Comparison of ENCODE assay signal across 19 mouse cellular contexts in genomic region chr5:66541385-66541784, GRCm38 (mm10).
DNase-seq lines count a peak whose midpoint lies in the region; ATAC-seq lines count a peak whose summit lies in the region.
"Had no signal": no experiment of that assay in that cellular context is flagged by ENCODE, and none has a peak within 500 bp of the region (broad histone marks: within the 10 kb centered on the region; RNA-seq: fewer than 3 reads in every experiment).

No protein-coding gene starts in this region.

- no peaks in the 10 kb centered on the region for H3K9me3 ChIP-seq in heart, embryonic 10.5 days
- no peaks in the 10 kb centered on the region for H3K9me3 ChIP-seq in heart, embryonic 12.5 days (replicated peaks)
- H3K9me3 ChIP-seq: embryonic facial prominence, embryonic 12.5 days; forebrain, embryonic 15.5 days; heart, embryonic 15.5 days; hindbrain, embryonic 13.5 days had no signal

- no peaks in the 10 kb centered on the region for H3K36me3 ChIP-seq in heart, embryonic 10.5 days
- H3K36me3 ChIP-seq in heart, embryonic 12.5 days: no peaks in the 10 kb centered on the region
- H3K36me3 ChIP-seq: embryonic facial prominence, embryonic 12.5 days; forebrain, embryonic 15.5 days; heart, embryonic 15.5 days had no signal

- peak; percentile 28 for DNase-seq in adrenal gland, postnatal 14 days
- DNase-seq in adrenal gland, adult (ENCODE audit: inconsistent age in 2 of 2, low spot score in 1 of 2): no peak
- DNase-seq in heart, embryonic 10.5 days (ENCODE audit: low spot score): peak; percentile 43
- DNase-seq in kidney, postnatal 14 days: peak; percentile 51
- no peak for DNase-seq in kidney, adult 11 months
- DNase-seq in MN1 (ENCODE audit: low spot score): peak; percentile 27
- DNase-seq in natural killer cell, adult 2 months (ENCODE audit: low spot score in 2 of 2): no peak
- DNase-seq: adrenal gland, adult 8-10 months; cerebellum, adult 8-10 months; cerebellum, postnatal 25 days; heart, postnatal 14 days had no signal

- H3K4me2 ChIP-seq in heart, embryonic 12.5 days: no peak overlapping the region
- H3K4me2 ChIP-seq: embryonic facial prominence, embryonic 12.5 days; forebrain, embryonic 15.5 days; heart, embryonic 15.5 days; hindbrain, embryonic 13.5 days had no signal

- no peak overlapping the region for H3K27ac ChIP-seq in heart, embryonic 10.5 days
- H3K27ac ChIP-seq in heart, embryonic 12.5 days (ENCODE audit: poor library complexity, severe bottlenecking): no peak overlapping the region
- H3K27ac ChIP-seq: embryonic facial prominence, embryonic 12.5 days; forebrain, embryonic 15.5 days; heart, embryonic 15.5 days; hindbrain, embryonic 13.5 days; hindbrain, postnatal 0 days had no signal

- H3K9ac ChIP-seq in heart, embryonic 12.5 days: no peak overlapping the region
- H3K9ac ChIP-seq: embryonic facial prominence, embryonic 12.5 days; forebrain, embryonic 15.5 days; heart, embryonic 15.5 days; hindbrain, embryonic 13.5 days had no signal

- no peak overlapping the region for H3K4me3 ChIP-seq in heart, embryonic 10.5 days
- no peak overlapping the region for H3K4me3 ChIP-seq in heart, embryonic 12.5 days
- H3K4me3 ChIP-seq: embryonic facial prominence, embryonic 12.5 days; forebrain, embryonic 15.5 days; heart, embryonic 15.5 days; hindbrain, embryonic 13.5 days had no signal

- WGBS in heart, embryonic 10.5 days: 58% methylated on average over 4 of the region's 4 CpGs
- 56% methylated on average over 4 of the region's 4 CpGs for WGBS in heart, embryonic 12.5 days

- H3K27me3 ChIP-seq in heart, embryonic 10.5 days (ENCODE audit: insufficient read depth, poor library complexity, severe bottlenecking): no peaks in the 10 kb centered on the region
- no peaks in the 10 kb centered on the region for H3K27me3 ChIP-seq in heart, embryonic 12.5 days (replicated peaks)
- H3K27me3 ChIP-seq: embryonic facial prominence, embryonic 12.5 days; forebrain, embryonic 15.5 days; heart, embryonic 15.5 days; hindbrain, embryonic 13.5 days; Patski had no signal

- peaks cover 20% of the 10 kb centered on the region for H3K4me1 ChIP-seq in heart, embryonic 10.5 days
- peaks cover 46% of the 10 kb centered on the region for H3K4me1 ChIP-seq in heart, embryonic 12.5 days (replicated peaks)

- no peak for ATAC-seq in heart, embryonic 12.5 days (ENCODE audit: insufficient number of reproducible peaks, low FRiP score)
- ATAC-seq: activated CD4-positive, CD25-positive, alpha-beta regulatory T cell, adult 4 months; forebrain, embryonic 15.5 days; hindbrain, postnatal 0 days; Patski had no signal

Comparison
In these comparisons a context has a peak if more than half of its experiments do, and no peak if none do; other contexts are left out.
1. DNase-seq: peak in adrenal gland, postnatal 14 days (single experiment), heart, embryonic 10.5 days (single experiment), kidney, postnatal 14 days (single experiment) and MN1 (single experiment); none in adrenal gland, adult (0 of 2), kidney, adult 11 months (single experiment) and natural killer cell, adult 2 months (0 of 2).